Mouse (Mus musculus) embryonic facial prominence, embryonic 13.5 days (tissue): Measurements from ENCODE around the gene Robo3. TPM values are rescaled to one million over a fixed set of nuclear protein-coding genes. Genes with fewer than 3 reads are reported as not detected.

Experiments used
- ATAC-seq: fragments of 200-750 bp; cut with Nextera tagmentation; 2 replicates; pipeline ENCODE4 v1.8.0; 2017; ENCODE audit warnings: low read depth; ENCODE audit not compliant: insufficient number of reproducible peaks, insufficient read depth, low FRiP score, low TSS enrichment
- H3K27ac ChIP-seq: fragments of 300-500 bp; sonication (generic); 2 replicates; pipeline ENCODE4 v1.5.1; 2015; ENCODE audit warnings: moderate library complexity, mild to moderate bottlenecking, inconsistent platforms
- H3K27me3 ChIP-seq: fragments of 300-500 bp; sonication (generic); 2 replicates; pipeline ENCODE4 v1.6.1; 2015; ENCODE audit warnings: mild to moderate bottlenecking, inconsistent platforms
- H3K36me3 ChIP-seq: fragments of 300-500 bp; sonication (generic); 2 replicates; pipeline ENCODE4 v1.6.1; 2015; ENCODE audit warnings: mild to moderate bottlenecking, inconsistent platforms
- H3K4me1 ChIP-seq: fragments of 300-500 bp; sonication (generic); 2 replicates; pipeline ENCODE4 v1.6.1; 2015; ENCODE audit warnings: inconsistent platforms
- H3K4me2 ChIP-seq: fragments of 300-500 bp; sonication (generic); 2 replicates; pipeline ENCODE4 v1.6.1; 2015; ENCODE audit warnings: moderate library complexity, mild to moderate bottlenecking, inconsistent platforms
- H3K4me3 ChIP-seq: fragments of 300-500 bp; sonication (generic); 2 replicates; pipeline ENCODE4 v1.5.1; 2015; ENCODE audit warnings: mild to moderate bottlenecking, inconsistent platforms
- H3K9ac ChIP-seq: fragments of 300-500 bp; sonication (generic); 2 replicates; pipeline ENCODE4 v1.6.1; 2015; ENCODE audit warnings: mild to moderate bottlenecking, inconsistent platforms
- H3K9me3 ChIP-seq: fragments of 300-500 bp; sonication (generic); 2 replicates; pipeline ENCODE4 v1.6.1; 2016; ENCODE audit warnings: inconsistent platforms
- WGBS: fragments of 180-500 bp; shearing (Covaris S2); methylation state at CpG from one replicate; pipeline ENCODE4 v1.1.7; 2015; ENCODE audit warnings: mixed read lengths; 5-methylcytosine and 5-hydroxymethylcytosine counted together
- polyA plus RNA-seq: library from polyadenylated mRNA; unstranded; fragments of >200 nt; fragmentation: Nextera tagmentation; extraction: Ambion mirVana; gene quantifications from 2 replicates; pipeline ENCODE4 v1.2.1, GENCODE M21; 2015

The Robo3 gene
- polyA plus RNA-seq, result 0.44 and 0.62 TPM in 2 replicates

- no peak within 1 kb of the TSS for H3K27ac ChIP-seq
- under 1% methylated on average over 40 of the region's 40 CpGs for WGBS
- H3K4me2 ChIP-seq, result peak within 1 kb of the TSS; percentile 59
- H3K4me1 ChIP-seq, result peaks cover 20% of the 10 kb centered on the region
- H3K9me3 ChIP-seq, result no peaks in the 10 kb centered on the region
- peak within 1 kb of the TSS; percentile 51; the same call in 1 of the 2 replicates for H3K9ac ChIP-seq
- H3K4me3 ChIP-seq, result peak within 1 kb of the TSS; percentile 38
- ATAC-seq, result no peak
- H3K27me3 ChIP-seq, result peaks cover 91% of the 10 kb centered on the region
- no peaks in the 10 kb centered on the region for H3K36me3 ChIP-seq
Observed at GRCm38 (mm10) chr9:37432720-37433421, at the start of gene Robo3. Gene Robo3 (minus strand): TSS chr9:37433246.

GRCm38 (mm10) chr9:37474923-37475322, 41.9 kb upstream of the Robo3 start:
- Histone ChIP-seq H3K9ac (no peak overlapping the region), H3K4me1 (no peaks in the 10 kb centered on the region), H3K27ac (no peak overlapping the region), H3K27me3 (no peaks in the 10 kb centered on the region), H3K9me3 (no peaks in the 10 kb centered on the region), H3K4me3 (no peak overlapping the region), H3K4me2 (no peak overlapping the region), H3K36me3 (no peaks in the 10 kb centered on the region)
- WGBS, result 88% methylated on average over 7 of the region's 7 CpGs
- ATAC-seq, result no peak

GRCm38 (mm10) chr9:37473611-37474125, 40.6 kb upstream of the Robo3 start:
- H3K36me3 ChIP-seq, result no peaks in the 10 kb centered on the region
- no peak overlapping the region for H3K4me2 ChIP-seq
- H3K9me3 ChIP-seq, result no peaks in the 10 kb centered on the region
- H3K4me3 ChIP-seq, result no peak overlapping the region
- no peaks in the 10 kb centered on the region for H3K4me1 ChIP-seq
- no peak overlapping the region for H3K9ac ChIP-seq
- H3K27me3 ChIP-seq, result no peaks in the 10 kb centered on the region
- no peak overlapping the region for H3K27ac ChIP-seq
- ATAC-seq, result no peak
- 66% methylated on average over 3 of the region's 3 CpGs for WGBS

- 9% methylated on average over 7 of the region's 7 CpGs for WGBS
- H3K4me1 ChIP-seq, result peaks cover 13% of the 10 kb centered on the region
- H3K27me3 ChIP-seq, result peaks cover 64% of the 10 kb centered on the region
Observed at GRCm38 (mm10) chr9:37462764-37463163, 29.7 kb upstream of the Robo3 start.

DNA sequence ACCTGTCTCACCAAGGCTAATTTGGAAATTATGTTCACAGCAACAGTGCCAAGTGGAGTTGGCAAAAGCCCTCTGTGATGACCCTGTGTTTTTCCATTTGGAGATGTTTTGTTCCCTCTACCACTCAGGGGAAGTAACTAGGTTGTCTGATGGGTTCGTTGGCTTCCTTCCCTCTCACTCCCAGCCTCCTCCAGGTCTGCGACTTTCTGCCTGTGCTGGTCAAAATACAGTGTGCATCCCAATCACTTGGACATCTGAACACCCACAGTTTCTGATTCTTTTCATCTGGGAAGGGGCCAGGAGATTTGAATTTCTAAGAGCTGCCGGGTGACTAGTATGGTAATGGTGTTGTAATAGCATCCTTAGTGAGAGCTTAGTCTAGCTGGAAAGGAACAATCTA, 28.5 kb upstream of the Robo3 start:
- Histone ChIP-seq H3K4me3 (no peak overlapping the region), H3K9ac (no peak overlapping the region), H3K4me2 (no peak overlapping the region), H3K36me3 (no peaks in the 10 kb centered on the region), H3K27ac (no peak overlapping the region), H3K4me1 (peaks cover 18% of the 10 kb centered on the region), H3K27me3 (peaks cover 76% of the 10 kb centered on the region), H3K9me3 (no peaks in the 10 kb centered on the region)
- ATAC-seq, result no peak
- WGBS, result 13% methylated on average over 3 of the region's 3 CpGs

More at GRCm38 (mm10) chr9:37462764-37463163, 29.7 kb upstream of the Robo3 start:
- Histone ChIP-seq H3K4me3 (no peak overlapping the region), H3K9me3 (no peaks in the 10 kb centered on the region), H3K36me3 (no peaks in the 10 kb centered on the region), H3K4me2 (no peak overlapping the region), H3K27ac (no peak overlapping the region), H3K9ac (no peak overlapping the region)
- ATAC-seq, result no peak

DNA sequence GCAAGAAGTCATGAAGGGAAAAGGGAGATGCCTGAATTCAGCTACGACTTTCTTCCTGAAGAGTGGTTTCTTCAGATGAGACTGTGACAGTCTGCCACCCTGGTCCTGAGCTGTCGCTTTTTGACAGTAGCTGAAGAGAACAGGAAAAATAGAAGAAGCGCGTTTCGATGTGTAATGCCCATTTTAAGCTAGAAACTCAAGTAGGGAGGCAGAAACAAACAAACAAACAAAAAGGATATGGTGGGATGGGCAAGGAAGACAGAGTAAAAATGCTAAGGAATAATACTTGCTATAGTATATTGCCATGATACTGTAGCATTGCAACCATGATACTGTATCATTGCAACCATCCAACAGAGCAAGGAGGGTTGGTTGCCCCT, 27.9 kb upstream of the Robo3 start:
- Histone ChIP-seq H3K36me3 (no peaks in the 10 kb centered on the region), H3K9ac (peak overlapping the region; percentile 61; the same call in 1 of the 2 replicates), H3K27ac (no peak overlapping the region), H3K27me3 (peaks cover 82% of the 10 kb centered on the region), H3K4me2 (peak overlapping the region; percentile 98), H3K9me3 (no peaks in the 10 kb centered on the region), H3K4me3 (peak overlapping the region; percentile 54), H3K4me1 (peaks cover 23% of the 10 kb centered on the region)
- WGBS, result 6% methylated on average over 5 of the region's 5 CpGs
- no peak for ATAC-seq

DNA sequence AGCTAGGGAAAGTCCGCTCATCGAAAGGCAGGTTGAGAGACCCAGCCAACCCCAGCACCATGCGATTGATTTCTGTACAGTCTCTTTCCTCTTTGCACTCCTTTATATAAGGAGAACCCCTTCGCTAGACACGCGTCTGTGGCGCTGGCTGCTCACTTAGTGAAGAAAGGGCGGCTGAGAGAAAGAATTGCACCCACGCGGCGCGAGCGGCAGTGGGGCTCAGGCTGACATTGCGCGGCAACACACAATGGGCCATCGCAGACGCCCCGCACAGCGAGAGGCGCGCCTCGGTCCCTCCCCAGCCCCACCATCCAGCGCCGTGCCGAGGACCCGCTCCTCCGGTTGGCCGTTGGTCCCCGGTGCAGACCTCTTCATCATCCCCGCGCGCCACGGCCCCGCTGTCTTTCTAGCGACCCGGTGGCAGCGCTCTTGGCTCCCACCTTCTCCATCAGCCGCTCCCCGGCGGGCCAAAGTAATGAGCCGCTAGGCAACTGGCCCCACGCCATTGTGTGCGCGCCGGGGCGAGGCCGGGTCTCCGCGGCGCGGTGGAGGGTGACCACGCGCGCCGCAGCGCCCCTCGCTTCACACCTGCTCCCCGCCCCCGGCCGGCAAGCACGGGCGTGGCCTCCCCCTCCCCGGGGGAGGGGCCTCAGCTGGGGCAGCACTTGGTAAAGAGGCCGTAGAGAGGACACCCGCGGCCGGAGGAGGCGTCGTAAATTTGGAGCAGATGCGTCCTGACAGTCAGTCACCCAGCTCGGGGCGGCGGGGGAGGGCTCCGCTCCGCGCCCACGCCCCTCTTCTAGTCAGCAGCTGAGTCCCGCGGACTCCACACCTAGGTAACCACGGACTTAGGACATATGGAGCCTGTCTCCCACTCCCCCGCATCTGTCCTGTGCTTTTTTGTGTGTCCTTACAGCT, 27.3 kb upstream of the Robo3 start:
- ATAC-seq, result no peak
- H3K27me3 ChIP-seq, result peaks cover 89% of the 10 kb centered on the region
- WGBS, result under 1% methylated on average over 77 of the region's 81 CpGs
- H3K4me3 ChIP-seq, result peak overlapping the region; percentile 54
- H3K9ac ChIP-seq, result peak overlapping the region; percentile 61
- no peaks in the 10 kb centered on the region for H3K9me3 ChIP-seq
- no peak overlapping the region for H3K27ac ChIP-seq
- H3K4me2 ChIP-seq, result peak overlapping the region; percentile 98
- no peaks in the 10 kb centered on the region for H3K36me3 ChIP-seq
- H3K4me1 ChIP-seq, result peaks cover 23% of the 10 kb centered on the region

DNA sequence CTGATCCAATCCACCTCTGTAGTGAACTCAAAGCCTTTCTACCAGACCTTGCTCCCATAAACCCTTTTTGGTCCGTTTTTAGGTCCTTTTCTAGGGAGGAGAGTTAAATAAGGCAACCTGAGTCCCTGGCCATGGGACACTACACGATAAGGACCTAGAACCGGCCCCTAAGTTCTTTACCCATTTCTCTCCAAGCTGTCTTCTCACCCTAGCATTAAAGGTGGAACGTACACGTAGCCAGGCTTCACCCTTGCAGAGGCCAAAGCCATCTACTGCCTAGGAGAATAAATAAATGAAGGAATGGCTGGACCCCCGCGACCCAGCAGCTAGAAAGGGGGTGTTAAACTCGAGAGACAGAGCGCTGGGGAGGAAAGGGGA, 26.6 kb upstream of the Robo3 start:
- H3K4me2 ChIP-seq, result peak overlapping the region; percentile 98
- H3K27me3 ChIP-seq, result peaks cover 95% of the 10 kb centered on the region
- no peaks in the 10 kb centered on the region for H3K9me3 ChIP-seq
- 2% methylated on average over 9 of the region's 9 CpGs for WGBS
- H3K36me3 ChIP-seq, result no peaks in the 10 kb centered on the region
- no peak for ATAC-seq
- peak overlapping the region; percentile 61; the same call in 1 of the 2 replicates for H3K9ac ChIP-seq
- H3K27ac ChIP-seq, result no peak overlapping the region
- H3K4me3 ChIP-seq, result peak overlapping the region; percentile 54
- peaks cover 23% of the 10 kb centered on the region for H3K4me1 ChIP-seq

DNA sequence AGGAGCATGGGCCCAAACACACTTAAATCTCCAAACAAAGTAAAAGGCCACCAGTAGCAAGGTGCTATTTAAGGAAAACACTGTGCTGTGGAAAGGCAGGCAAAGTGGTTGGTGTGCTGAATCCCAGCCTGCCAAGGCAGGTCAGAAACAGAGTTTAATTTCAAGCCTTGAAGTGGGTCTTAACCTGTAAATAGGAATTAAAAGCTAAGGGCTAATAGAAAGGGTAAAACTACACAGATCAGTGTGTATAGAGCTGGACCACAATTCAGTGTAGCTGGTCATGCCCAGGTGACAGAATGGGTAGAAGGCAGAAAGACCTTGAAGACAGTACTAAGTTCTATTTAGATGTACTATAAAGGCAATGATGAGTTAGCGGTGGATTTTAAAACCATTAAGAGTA, 24.1 kb upstream of the Robo3 start:
- 41% methylated on average over 1 of the region's 1 CpGs for WGBS
- no peak for ATAC-seq
- Histone ChIP-seq H3K4me2 (no peak overlapping the region), H3K9ac (no peak overlapping the region), H3K9me3 (no peaks in the 10 kb centered on the region), H3K36me3 (no peaks in the 10 kb centered on the region), H3K27ac (no peak overlapping the region), H3K27me3 (peaks cover 100% of the 10 kb centered on the region), H3K4me3 (no peak overlapping the region), H3K4me1 (peaks cover 29% of the 10 kb centered on the region)

DNA sequence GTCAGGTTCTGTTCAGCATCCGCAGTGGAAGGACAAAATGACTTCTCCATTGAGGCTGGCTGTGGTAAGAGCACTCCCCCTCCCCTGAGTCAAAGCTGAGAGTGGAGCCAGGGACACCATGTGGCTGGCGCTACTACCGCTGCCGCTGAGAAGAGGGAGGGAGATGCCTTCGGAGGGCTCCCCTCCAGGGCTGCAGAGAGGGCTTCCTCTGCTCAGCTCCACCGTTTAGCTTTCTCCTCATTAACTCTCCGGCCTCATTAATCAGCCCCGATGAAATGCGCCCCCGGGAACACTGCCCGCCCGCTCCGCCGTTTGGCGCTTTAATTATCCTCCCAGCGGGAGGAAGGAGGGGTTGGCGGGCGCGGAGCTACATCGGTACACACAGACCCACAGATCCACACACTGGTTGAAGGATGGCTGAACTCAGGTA, 23.4 kb upstream of the Robo3 start:
- H3K9me3 ChIP-seq, result no peaks in the 10 kb centered on the region
- peaks cover 100% of the 10 kb centered on the region for H3K27me3 ChIP-seq
- under 1% methylated on average over 20 of the region's 20 CpGs for WGBS
- H3K27ac ChIP-seq, result no peak overlapping the region
- peaks cover 29% of the 10 kb centered on the region for H3K4me1 ChIP-seq
- peak overlapping the region; percentile 36 for H3K4me3 ChIP-seq
- peak overlapping the region; percentile 59 for H3K4me2 ChIP-seq
- ATAC-seq, result no peak
- H3K9ac ChIP-seq, result no peak overlapping the region
- H3K36me3 ChIP-seq, result no peaks in the 10 kb centered on the region

DNA sequence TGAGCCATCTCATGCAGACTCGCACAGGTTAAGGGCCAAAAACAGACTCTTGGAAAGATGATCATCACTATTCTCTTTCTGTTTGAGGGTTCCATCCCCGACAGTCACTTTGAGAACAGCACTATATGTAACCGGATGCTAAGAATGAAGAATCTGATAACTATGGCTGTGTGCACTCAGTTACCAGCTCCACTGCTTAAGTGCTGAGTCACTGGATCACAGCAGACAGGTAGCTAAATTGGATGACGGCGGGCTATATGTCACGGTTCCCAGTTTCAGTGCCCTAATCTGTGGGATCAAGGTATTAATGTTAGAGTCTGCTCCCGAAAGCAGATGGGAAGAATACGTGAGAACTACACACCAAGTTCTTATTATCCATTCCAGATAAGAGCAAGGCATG, 22.8 kb upstream of the Robo3 start:
- Histone ChIP-seq H3K9ac (no peak overlapping the region), H3K36me3 (no peaks in the 10 kb centered on the region), H3K27ac (no peak overlapping the region), H3K9me3 (no peaks in the 10 kb centered on the region), H3K4me3 (peak overlapping the region; percentile 36; the same call in 1 of the 2 replicates), H3K4me2 (peak overlapping the region; percentile 59), H3K4me1 (peaks cover 29% of the 10 kb centered on the region), H3K27me3 (peaks cover 99% of the 10 kb centered on the region)
- 1% methylated on average over 8 of the region's 8 CpGs for WGBS
- ATAC-seq, result no peak
